Mouse (Mus musculus) liver, embryonic 14.5 days (tissue): ENCODE measurements at regions not wholly inside any gene's neighbourhood (a gene's known extent, or its start where the extent isn't known, plus 50 kb on each side); places are given as distances from the start of the nearest gene placed in this dataset.

Source experiments
- CTCF ChIP-seq: IDR thresholded peaks from 2 replicates; pipeline ENCODE4 v1.5.1; 2016; ENCODE audit warnings: antibody characterized with exemption, low read depth, control low read depth
- EP300 ChIP-seq: IDR thresholded peaks from 2 replicates; pipeline ENCODE4 v1.6.1; 2016; ENCODE audit warnings: antibody characterized with exemption, low read depth

GRCm38 (mm10) chr2:122945891-122946290 lies 180.9 kb downstream of the Sqor start:
- TF ChIP-seq CTCF (no peak), EP300 (no peak)
